Comparison of ENCODE assay signal across 23 mouse cellular contexts in genomic region chr2:59233294-59233923, GRCm38 (mm10).
DNase-seq lines count a peak whose midpoint lies in the region; ATAC-seq and TF ChIP-seq lines count a peak whose summit lies in the region.
"Had no signal": no experiment of that assay in that cellular context is flagged by ENCODE, and none has a peak within 500 bp of the region (broad histone marks: within the 10 kb centered on the region; RNA-seq: fewer than 3 reads in every experiment).

No protein-coding gene starts in this region.

- H3K4me1 ChIP-seq in cerebellum, adult 2 months (ENCODE audit: control insufficient read depth, insufficient read depth, low read length): peaks cover 27% of the 10 kb centered on the region
- H3K4me1 ChIP-seq in midbrain, embryonic 11.5 days (ENCODE audit: control insufficient read depth, insufficient read depth, low read length): no peaks in the 10 kb centered on the region
- no peaks in the 10 kb centered on the region for H3K4me1 ChIP-seq in midbrain, postnatal 0 days (ENCODE audit: insufficient read depth, low read length)
- peaks cover 20% of the 10 kb centered on the region for H3K4me1 ChIP-seq in forebrain, embryonic 10.5 days
- H3K4me1 ChIP-seq: embryonic facial prominence, embryonic 12.5 days had no signal

- no peak for TF ChIP-seq POLR2A in cerebellum, adult 2 months (IDR thresholded peaks at IDR 0.05; ENCODE audit: borderline replicate concordance, insufficient read depth, low read length)

- H3K27ac ChIP-seq in cerebellum, adult 2 months (ENCODE audit: insufficient read depth, low read length): peak overlapping the region; percentile 66
- H3K27ac ChIP-seq in midbrain, embryonic 11.5 days (ENCODE audit: low read depth, low read length): no peak overlapping the region
- no peak overlapping the region for H3K27ac ChIP-seq in midbrain, postnatal 0 days (ENCODE audit: low read depth, low read length)
- no peak overlapping the region for H3K27ac ChIP-seq in forebrain, embryonic 10.5 days
- H3K27ac ChIP-seq: embryonic facial prominence, embryonic 12.5 days; gastrocnemius, adult 2 months; limb, embryonic 12.5 days; liver, embryonic 14.5 days had no signal

- H3K4me2 ChIP-seq in midbrain, embryonic 11.5 days: no peak overlapping the region
- H3K4me2 ChIP-seq in midbrain, postnatal 0 days (ENCODE audit: low read depth, low read length, poor library complexity, severe bottlenecking): no peak overlapping the region
- H3K4me2 ChIP-seq: embryonic facial prominence, embryonic 12.5 days; limb, embryonic 12.5 days had no signal

- no peaks in the 10 kb centered on the region for H3K9me3 ChIP-seq in midbrain, embryonic 11.5 days (ENCODE audit: control insufficient read depth, low read length)
- no peaks in the 10 kb centered on the region for H3K9me3 ChIP-seq in midbrain, postnatal 0 days (ENCODE audit: low read length)
- no peaks in the 10 kb centered on the region for H3K9me3 ChIP-seq in forebrain, embryonic 10.5 days
- H3K9me3 ChIP-seq: embryonic facial prominence, embryonic 12.5 days; limb, embryonic 12.5 days had no signal

- H3K36me3 ChIP-seq in midbrain, embryonic 11.5 days (ENCODE audit: control insufficient read depth, insufficient read depth, low read length): no peaks in the 10 kb centered on the region
- no peaks in the 10 kb centered on the region for H3K36me3 ChIP-seq in midbrain, postnatal 0 days (ENCODE audit: insufficient read depth, low read length)
- H3K36me3 ChIP-seq in forebrain, embryonic 10.5 days (replicated peaks): peaks cover 23% of the 10 kb centered on the region
- H3K36me3 ChIP-seq: embryonic facial prominence, embryonic 12.5 days; limb, embryonic 12.5 days had no signal

- intact Hi-C loops in heart, postnatal 10 days (cut with DNase I): loop anchor here (5.0 kb wide), 1 partner anchor 71 kb away; the partner anchor contains the start of genes Ccdc148 and Pkp4

- TF ChIP-seq CTCF in cerebellum, adult 2 months (IDR thresholded peaks at IDR 0.05; ENCODE audit: borderline replicate concordance, insufficient read depth, low read depth, low read length): no peak
- no peak for TF ChIP-seq CTCF in midbrain, postnatal 0 days (IDR thresholded peaks at IDR 0.05)

- no peak for ATAC-seq in midbrain, embryonic 11.5 days (ENCODE audit: low FRiP score)
- no peak for ATAC-seq in midbrain, postnatal 0 days (ENCODE audit: low FRiP score)
- ATAC-seq: forebrain, embryonic 16.5 days; hindbrain, embryonic 16.5 days; lung, postnatal 0 days; midbrain, embryonic 16.5 days had no signal

- H3K4me3 ChIP-seq in cerebellum, adult 2 months (replicated peaks; ENCODE audit: insufficient read depth, low read depth, low read length): no peak overlapping the region
- no peak overlapping the region for H3K4me3 ChIP-seq in midbrain, embryonic 11.5 days (ENCODE audit: low read depth, low read length)
- H3K4me3 ChIP-seq in midbrain, postnatal 0 days (ENCODE audit: low read depth, low read length): no peak overlapping the region
- no peak overlapping the region for H3K4me3 ChIP-seq in forebrain, embryonic 10.5 days
- H3K4me3 ChIP-seq: embryonic facial prominence, embryonic 12.5 days; gastrocnemius, adult 2 months; limb, embryonic 12.5 days; megakaryocyte, embryonic 14.5 days had no signal

- DNase-seq in cerebellum, adult 2 months: peak; percentile 55 to 60
- no peak for DNase-seq in cerebellum, adult 11-12 months
- peak; percentile 41 for DNase-seq in midbrain, embryonic 11.5 days (ENCODE audit: low spot score, missing footprints)
- DNase-seq in midbrain, postnatal 0 days (ENCODE audit: low spot score): no peak
- DNase-seq in heart, postnatal 10 days: peak; percentile 23 to 51
- no peak for DNase-seq in urinary bladder, postnatal 14 days (ENCODE audit: low spot score)
- DNase-seq in forebrain, embryonic 10.5 days (ENCODE audit: extremely low spot score, low spot score): no peak
- DNase-seq: adrenal gland, adult 2 months; gastrocnemius, adult 2 months; kidney, postnatal 25 days; layer of hippocampus, adult 9-11 months; right cerebral cortex, adult 18-20 months; spleen, adult 18-20 months; thymus, postnatal 14 days had no signal

- no peaks in the 10 kb centered on the region for H3K27me3 ChIP-seq in cerebellum, adult 2 months (ENCODE audit: control insufficient read depth, insufficient read depth, low read length)
- no peaks in the 10 kb centered on the region for H3K27me3 ChIP-seq in midbrain, embryonic 11.5 days (ENCODE audit: control insufficient read depth, insufficient read depth, low read length)
- no peaks in the 10 kb centered on the region for H3K27me3 ChIP-seq in midbrain, postnatal 0 days (ENCODE audit: insufficient read depth, low read length)
- H3K27me3 ChIP-seq in forebrain, embryonic 10.5 days (ENCODE audit: poor library complexity, severe bottlenecking): no peaks in the 10 kb centered on the region
- H3K27me3 ChIP-seq: CH12.LX; embryonic facial prominence, embryonic 12.5 days; limb, embryonic 12.5 days; megakaryocyte, embryonic 14.5 days had no signal

- 11% methylated on average over 13 of the region's 13 CpGs for WGBS in cerebellum, adult 2 months
- WGBS in midbrain, embryonic 11.5 days: 94% methylated on average over 13 of the region's 13 CpGs
- 89% methylated on average over 13 of the region's 13 CpGs for WGBS in midbrain, postnatal 0 days
- 96% methylated on average over 13 of the region's 13 CpGs for WGBS in forebrain, embryonic 10.5 days

- no peak overlapping the region for H3K9ac ChIP-seq in midbrain, embryonic 11.5 days (ENCODE audit: low read length)
- H3K9ac ChIP-seq in midbrain, postnatal 0 days (replicated peaks; ENCODE audit: low read length, poor library complexity, severe bottlenecking): no peak overlapping the region
- H3K9ac ChIP-seq: embryonic facial prominence, embryonic 12.5 days; limb, embryonic 12.5 days; liver, embryonic 14.5 days had no signal

Comparison
In these comparisons a context has a peak if more than half of its experiments do, and no peak if none do; other contexts are left out.
1. DNase-seq: peak in cerebellum, adult 2 months (2 of 2), midbrain, embryonic 11.5 days (single experiment) and heart, postnatal 10 days (2 of 2); none in cerebellum, adult 11-12 months (single experiment), midbrain, postnatal 0 days (single experiment), urinary bladder, postnatal 14 days (single experiment) and forebrain, embryonic 10.5 days (single experiment).